Mouse (Mus musculus) layer of hippocampus, postnatal 25 days (tissue): Measurements from ENCODE around the gene Cmss1. TPM values are rescaled to one million over a fixed set of nuclear protein-coding genes. Genes with fewer than 3 reads are reported as not detected.

ENCODE experiments used
- DNase-seq, 2 experiments: peaks; one replicate each; pipeline ENCODE4 v3.0.0; 2022; ENCODE audit warnings: mixed read lengths in 2 of 2, low spot score in 1 of 2; ENCODE audit errors: extremely low spot score in 1 of 2
- total RNA-seq, 2 experiments: library from RNA; stranded (reverse); gene quantifications; 2 replicates each; pipeline ENCODE4 v1.2.3; 2021

Gene Cmss1
- total RNA-seq, 2 experiments from 2014 or later: 13.5 to 17.0 TPM

- DNase-seq: no peak
Measured at GRCm38 (mm10) chr16:57315026-57315425, 291.6 kb downstream of the Cmss1 start.

GRCm38 (mm10) chr16:57314236-57314635 is 292.4 kb downstream of the Cmss1 start:
- DNase-seq: no peak

GRCm38 (mm10) chr16:57313487-57313886 is 293.2 kb downstream of the Cmss1 start:
- DNase-seq: no peak

GRCm38 (mm10) chr16:57312130-57312529 is 294.5 kb downstream of the Cmss1 start:
- DNase-seq: no peak

- DNase-seq: no peak
Measured at GRCm38 (mm10) chr16:57305463-57305862, 301.2 kb downstream of the Cmss1 start.

- DNase-seq: no peak
Measured at GRCm38 (mm10) chr16:57303716-57304115, 302.9 kb downstream of the Cmss1 start.

GRCm38 (mm10) chr16:57302792-57303698 is 303.6 kb downstream of the Cmss1 start:
- DNase-seq: no peak

GRCm38 (mm10) chr16:57301512-57302115 is 305.1 kb downstream of the Cmss1 start:
- DNase-seq: no peak

GRCm38 (mm10) chr16:57295216-57295934 is 311.3 kb downstream of the Cmss1 start:
- no peak for DNase-seq

- no peak for DNase-seq
Measured at GRCm38 (mm10) chr16:57292765-57293164, 313.9 kb downstream of the Cmss1 start, which contains the start of gene Tmem30c. TSS of gene Tmem30c (minus strand) at chr16:57292865.

- DNase-seq: no peak
Measured at GRCm38 (mm10) chr16:57292296-57292695, 314.4 kb downstream of the Cmss1 start.

GRCm38 (mm10) chr16:57291696-57292095 is 315.0 kb downstream of the Cmss1 start:
- no peak for DNase-seq

- DNase-seq: no peak
Measured at GRCm38 (mm10) chr16:57281417-57281816, 325.2 kb downstream of the Cmss1 start.

GRCm38 (mm10) chr16:57280221-57281217 is 326.1 kb downstream of the Cmss1 start:
- DNase-seq: no peak

- DNase-seq: no peak
Measured at GRCm38 (mm10) chr16:57278976-57279626, 327.6 kb downstream of the Cmss1 start.

GRCm38 (mm10) chr16:57269751-57270150 is 336.9 kb downstream of the Cmss1 start:
- no peak for DNase-seq

GRCm38 (mm10) chr16:57268058-57268841 is 338.4 kb downstream of the Cmss1 start:
- DNase-seq: peak; percentile 33 to 38

- no peak for DNase-seq
Measured at GRCm38 (mm10) chr16:57267068-57267467, 339.6 kb downstream of the Cmss1 start.
